Mouse (Mus musculus) A20 (cell line): Measurements from ENCODE around the gene Pdzd9.
A peak's percentile ranks its signal among the peaks of the same experiment; 100 is the strongest.
"Not testable (repeated sequence)": the region's sequence is repeated elsewhere in the genome, so short reads cannot be mapped to it uniquely, and the experiment has no call there.

Experiments used
- DNase-seq: peaks from one replicate; pipeline ENCODE4 v3.0.0-alpha.2; 2011; ENCODE audit warnings: low read depth, low spot score

Gene Pdzd9

DNA sequence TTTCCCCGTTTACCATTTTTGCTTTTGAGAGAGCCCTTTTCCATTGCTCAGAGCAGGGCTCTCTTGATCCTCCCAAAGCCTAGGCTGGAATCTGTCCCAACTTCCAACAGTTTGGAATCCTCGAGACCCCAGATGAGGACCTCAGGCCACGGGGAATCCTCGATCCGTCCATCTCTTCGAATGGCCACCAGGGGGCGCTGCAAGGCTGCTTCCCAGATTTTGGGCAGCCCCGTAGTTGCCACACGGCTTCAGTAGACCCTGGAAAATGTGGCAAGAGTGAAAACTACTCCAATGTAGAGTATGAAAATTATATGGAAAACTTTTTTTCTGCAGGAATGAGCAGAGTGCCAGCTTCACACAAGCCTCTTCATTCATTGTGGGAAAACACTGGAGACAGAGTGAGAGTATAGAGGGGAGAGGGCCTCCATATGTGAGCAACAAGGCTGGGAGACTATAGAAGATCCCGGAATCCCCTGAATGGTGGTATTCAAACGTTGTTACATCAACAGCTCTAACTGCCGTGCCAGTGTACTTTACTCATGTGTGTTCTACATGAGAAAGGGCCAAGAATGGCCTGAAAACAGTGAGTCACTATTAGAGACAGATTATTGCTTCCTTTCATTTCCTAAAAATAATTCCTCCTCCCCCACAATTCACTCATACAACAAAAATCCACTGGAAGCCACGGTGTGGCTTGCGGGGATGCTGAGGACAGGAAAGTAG lies at the start of gene Pdzd9:
Gene Pdzd9, minus strand, starts transcription at position 191 of the 723 bp plus-strand sequence.
- DNase-seq, result peak; percentile 63

DNA sequence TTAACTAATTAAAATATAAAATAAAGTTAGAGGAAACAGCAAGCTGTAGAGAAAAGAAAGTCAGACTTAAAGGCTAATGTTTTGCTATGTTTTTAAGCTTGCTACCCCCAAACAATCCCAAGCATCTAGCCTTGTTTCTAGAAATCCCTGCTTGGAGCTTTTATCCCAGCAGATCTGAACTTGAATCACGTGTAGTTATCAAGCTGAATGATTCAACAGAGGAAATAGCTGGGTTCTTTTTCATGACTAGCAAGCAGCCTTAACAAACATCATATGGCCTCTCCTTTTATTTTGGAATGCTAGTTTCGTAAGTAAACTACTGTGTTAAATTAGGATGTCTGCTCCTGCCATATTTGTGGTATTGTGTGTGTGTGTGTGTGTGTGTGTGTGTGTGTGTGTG lies 47.1 kb upstream of the Pdzd9 start:
- DNase-seq, result no peak

DNA sequence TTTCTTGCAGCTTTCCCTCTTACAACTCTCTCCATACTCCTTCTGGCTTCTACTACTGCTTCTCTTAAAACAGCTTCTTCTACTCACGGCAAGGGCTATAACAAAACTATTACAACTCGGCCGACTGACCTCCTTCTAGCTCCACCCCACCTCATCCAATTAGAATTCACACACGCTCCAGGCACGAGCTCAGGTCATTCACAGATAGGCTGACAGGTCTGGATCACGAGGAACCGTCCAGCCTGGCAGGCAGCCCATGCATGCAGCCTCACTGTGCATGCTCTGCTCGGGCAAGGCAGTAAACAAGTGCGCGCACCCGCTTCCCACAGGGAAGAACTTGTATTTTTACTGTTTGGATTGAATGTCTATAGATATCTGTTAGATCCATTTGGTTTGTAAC lies 43.8 kb upstream of the Pdzd9 start:
- not testable (repeated sequence) for DNase-seq

DNA sequence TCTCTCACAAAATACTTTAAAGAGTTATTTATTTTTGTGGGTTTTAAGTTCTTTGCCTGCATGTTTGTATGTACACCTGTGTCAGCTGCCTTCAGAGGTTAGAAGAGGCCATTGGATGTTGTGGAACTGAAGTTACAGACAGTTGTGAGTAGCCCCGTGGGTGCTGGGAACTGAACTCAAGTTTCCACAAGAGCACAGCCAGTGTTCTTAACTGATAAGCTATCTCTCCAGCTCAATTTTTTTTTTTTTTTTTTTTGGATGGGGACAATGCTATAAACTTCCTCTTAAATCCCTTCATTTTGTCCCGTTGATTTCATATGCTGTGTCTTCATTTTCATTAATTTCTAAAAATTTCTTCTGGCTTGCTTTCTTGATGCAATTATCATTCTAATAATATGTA lies 43.1 kb upstream of the Pdzd9 start:
- DNase-seq, result no peak

GRCm38 (mm10) chr7:120712071-120712470 lies 41.9 kb upstream of the Pdzd9 start:
- DNase-seq, result no peak

- no peak for DNase-seq
Observed at GRCm38 (mm10) chr7:120703888-120704287, 33.7 kb upstream of the Pdzd9 start.

GRCm38 (mm10) chr7:120699586-120699985 lies 29.4 kb upstream of the Pdzd9 start:
- no peak for DNase-seq

DNA sequence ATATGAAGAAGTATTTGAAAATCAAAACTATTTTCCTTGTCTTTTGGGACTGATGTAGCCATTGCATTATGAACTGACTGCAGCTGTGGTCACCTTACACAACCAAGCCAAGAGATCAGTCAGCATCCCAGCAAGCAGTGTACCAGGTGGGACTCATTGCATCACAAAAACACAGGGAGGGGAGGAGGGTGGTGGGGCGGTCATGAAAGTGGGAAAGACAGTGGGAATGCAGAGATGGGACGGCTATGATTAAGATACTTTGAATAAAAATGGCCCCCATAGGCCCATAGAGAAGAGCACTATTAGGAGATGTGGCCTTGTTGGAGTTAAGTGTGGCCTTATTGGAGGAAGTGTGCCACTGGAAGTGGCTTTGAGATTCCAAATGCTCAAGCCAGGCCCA lies 26.2 kb upstream of the Pdzd9 start:
- no peak for DNase-seq

DNA sequence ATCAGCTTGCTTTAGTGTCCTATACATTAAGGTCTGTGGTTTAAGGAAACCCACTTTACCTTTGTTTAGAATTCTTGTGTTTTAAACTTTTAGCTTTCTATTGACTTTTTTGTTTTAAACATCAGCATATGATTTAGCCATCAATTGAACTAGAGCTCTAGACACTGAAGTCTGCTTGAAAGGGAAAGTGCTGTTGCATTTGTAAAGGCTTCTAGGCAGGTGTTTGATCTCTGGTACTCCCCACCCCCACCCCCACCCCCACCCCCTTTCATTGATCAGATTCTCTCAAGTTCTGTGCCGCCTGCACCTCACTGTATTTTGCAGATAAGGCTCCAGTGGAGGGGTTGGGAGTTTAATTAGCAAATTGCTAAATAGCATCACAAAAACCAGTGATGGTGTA lies 25.5 kb upstream of the Pdzd9 start:
- DNase-seq, result no peak

DNA sequence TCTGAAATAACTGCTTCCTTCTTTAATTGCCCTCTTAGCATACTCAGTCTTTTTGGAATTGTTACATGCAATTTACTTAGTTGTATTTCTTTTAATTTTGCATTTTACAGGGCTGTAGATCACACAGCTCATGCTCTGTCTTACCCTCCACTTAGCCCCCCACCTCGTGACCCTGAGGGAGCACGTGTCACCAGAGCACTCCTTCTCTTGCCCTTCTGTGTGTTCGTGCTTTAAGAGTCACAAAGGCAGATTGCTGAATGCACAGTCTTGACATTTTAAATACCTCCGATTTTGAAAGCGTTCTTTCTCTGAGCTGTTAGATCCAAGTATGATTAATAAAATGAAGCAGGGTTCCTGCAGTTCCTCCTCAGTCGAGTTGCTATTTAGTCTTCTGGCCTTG lies 25.1 kb upstream of the Pdzd9 start:
- no peak for DNase-seq

DNA sequence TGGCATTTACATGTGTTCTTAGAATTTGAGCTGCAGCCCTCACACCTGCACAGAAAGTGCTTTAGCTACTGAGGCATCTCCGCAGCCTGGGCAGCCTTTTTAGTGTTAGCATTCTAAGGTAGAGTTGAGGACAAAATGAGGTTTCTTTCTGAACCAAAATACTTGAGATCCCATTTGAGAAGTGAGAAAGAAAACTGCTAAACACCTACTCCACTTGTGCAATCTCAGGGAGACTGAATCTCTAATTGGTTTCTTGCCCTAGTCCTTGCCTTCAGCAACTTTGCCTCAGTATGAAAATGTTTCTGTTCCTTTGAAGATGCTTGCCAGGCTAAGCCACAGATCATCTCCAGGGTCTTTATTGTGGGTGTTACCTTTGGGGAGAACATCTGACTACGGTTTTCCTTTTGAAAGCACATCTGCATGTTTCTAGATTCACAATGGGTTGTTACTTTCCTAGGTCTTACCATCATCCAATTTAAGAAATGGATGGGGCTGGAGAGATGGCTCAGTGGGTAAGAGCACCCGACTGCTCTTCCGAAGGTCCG lies 23.8 kb upstream of the Pdzd9 start:
- no peak for DNase-seq

- DNase-seq, result peak; percentile 32
Observed at GRCm38 (mm10) chr7:120690634-120691033, 20.5 kb upstream of the Pdzd9 start.

DNA sequence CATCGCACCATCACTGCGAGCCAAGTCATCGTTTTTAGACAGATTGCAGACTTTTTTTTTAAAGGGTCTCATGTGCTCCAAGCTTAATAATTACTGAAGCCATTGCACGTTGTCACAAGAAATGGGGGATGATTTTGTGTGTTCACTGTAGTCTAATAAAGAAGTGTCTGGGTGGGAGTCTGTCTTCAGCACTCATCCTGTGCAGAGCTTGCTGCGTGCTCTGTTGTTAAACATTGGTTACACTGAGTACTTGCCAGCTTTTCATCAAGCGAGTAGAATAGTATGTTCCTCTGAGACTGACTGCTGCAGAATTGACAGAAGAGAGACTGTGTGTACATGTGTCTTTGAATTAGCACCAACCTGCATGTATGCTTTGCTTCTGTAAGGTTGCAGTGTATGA lies 15.1 kb upstream of the Pdzd9 start:
- DNase-seq, result no peak

DNA sequence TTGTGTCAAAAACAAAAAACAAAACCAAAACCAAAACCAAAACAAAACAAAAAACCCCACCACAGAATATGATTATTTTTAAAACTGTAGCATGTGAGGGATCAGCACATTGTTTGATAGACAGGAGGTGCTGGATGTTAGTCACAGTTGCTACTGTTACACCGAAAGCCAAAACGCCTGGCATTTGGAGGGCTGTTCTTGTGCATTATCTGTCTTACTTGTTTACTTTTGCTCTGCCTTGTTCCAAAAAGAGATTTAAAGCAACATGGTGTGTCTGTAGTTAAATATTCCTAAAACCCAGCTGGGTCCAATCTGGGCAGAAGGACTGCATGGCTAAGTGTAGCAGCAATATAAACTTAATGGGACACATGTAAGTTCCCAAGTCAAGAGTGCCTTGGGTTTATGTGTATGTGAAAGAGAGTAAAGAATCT lies 14.6 kb upstream of the Pdzd9 start:
- DNase-seq, result no peak

- DNase-seq, result no peak
Observed at GRCm38 (mm10) chr7:120682002-120682401, 11.9 kb upstream of the Pdzd9 start.

- peak; percentile 51 for DNase-seq
Observed at GRCm38 (mm10) chr7:120679023-120679422, 8.9 kb upstream of the Pdzd9 start.

DNA sequence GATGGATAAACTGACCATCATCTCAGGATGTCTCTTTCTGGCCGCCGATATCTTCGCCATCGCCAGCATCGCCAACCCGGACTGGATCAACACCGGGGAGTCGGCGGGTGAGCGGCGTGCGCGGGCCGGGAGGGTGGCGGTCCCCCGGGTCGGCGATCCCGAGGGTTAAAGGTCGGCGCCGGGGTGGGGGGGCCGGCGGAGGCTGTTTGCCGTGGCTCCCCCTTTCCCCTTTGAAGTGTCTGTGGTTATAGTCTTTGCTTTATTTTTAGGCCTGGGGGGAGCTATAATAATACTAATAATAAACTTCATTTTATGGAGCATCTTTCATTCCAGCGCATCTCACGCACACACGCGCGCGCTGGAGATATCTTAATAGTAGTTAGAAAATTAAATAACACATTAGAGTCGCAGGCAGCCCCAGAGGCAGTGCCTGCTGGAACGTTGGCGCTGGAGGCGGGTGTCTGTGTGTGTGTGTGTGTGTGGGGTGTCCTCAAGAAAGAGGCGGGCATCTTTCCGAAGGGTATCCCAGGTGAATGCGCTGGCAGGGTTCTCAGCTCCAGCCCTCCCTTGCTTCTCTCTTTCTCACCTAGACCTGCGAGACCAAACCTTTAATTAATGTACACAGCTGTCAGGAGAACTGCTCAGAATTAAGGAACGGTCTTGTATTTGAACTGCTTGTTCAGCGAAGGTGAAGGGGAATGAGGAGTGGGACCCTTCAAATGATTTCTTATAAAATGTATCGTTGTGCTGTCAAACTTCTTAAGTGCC lies 7.8 kb upstream of the Pdzd9 start:
- DNase-seq, result peak; percentile 63

DNA sequence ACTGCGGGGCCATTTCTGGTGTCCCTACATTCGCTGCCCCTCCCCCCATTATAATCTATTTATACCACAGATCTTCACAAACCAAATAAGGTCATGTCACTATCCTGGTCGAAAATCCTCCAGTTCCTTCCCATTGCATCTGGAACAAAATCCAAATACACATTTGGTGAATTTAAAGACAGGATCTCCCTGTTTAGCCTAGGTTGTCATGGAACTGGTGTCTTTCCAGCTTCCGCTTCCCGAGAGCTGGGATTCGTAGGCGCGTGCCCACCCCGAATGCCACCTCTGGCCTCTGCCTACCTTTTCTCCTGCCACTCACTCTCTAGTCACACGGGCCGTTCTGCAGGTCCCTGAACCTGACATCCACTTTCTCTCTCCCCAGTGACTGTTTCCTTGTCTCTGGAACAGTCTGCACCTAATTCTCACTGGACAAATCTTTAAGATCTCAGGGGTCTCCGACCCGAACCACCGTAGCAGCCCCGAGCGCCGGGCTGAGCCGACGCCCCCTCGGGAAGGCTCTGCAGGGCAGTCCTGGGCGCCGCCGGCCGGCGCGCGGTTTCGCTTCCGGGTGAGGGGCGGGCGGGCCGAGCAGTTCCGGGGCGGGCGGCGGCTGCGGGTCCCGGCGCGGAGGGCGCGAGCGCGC lies 7.0 kb upstream of the Pdzd9 start, which contains the start of gene Mosmo:
Gene Mosmo, plus strand, starts transcription at position 618 of the 643 bp plus-strand sequence.
- peak; percentile 87 for DNase-seq

DNA sequence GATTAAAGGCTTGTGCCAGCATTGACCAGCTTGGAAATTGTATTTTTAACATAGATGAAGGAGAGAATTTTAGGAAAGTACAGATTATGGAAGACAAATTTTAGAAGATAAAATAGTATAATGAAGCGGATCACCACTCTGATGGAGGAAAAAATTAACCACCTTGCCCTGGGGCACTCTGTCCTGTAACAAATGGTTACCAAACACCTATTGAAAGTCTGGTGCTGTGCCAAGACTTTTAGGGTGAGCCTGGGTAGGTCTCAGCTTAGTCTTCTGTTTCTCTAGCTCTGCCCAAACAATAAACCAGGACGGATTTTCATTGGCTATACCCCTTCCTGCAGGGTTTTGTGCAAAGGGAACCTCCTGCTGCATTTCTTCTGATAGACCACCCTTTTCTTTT lies 1.1 kb upstream of the Pdzd9 start:
- no peak for DNase-seq

DNA sequence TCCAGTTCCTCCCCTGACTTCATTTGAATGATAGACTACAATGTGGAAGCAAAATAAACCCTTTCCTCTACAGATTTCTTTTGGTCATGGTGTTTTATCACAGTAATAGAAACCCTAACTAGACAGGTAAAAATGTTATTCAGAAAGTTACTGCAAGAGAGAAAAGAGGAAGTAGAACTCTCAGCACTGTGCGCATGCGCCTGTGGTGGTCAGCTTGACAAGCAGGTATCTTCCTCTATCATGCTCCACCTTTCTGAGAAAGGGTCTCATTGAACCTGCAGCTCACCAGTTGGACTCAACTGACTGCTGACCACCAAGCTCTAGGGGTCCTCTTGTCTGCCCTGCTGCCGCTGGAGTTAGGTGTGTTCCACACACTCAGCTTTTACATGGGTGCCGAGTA lies 8.1 kb downstream of the Pdzd9 start:
- peak; percentile 86 for DNase-seq

- no peak for DNase-seq
Observed at GRCm38 (mm10) chr7:120647849-120648248, 22.3 kb downstream of the Pdzd9 start.

- peak; percentile 27 for DNase-seq
Observed at GRCm38 (mm10) chr7:120643217-120643616, 26.9 kb downstream of the Pdzd9 start.
